Mouse (Mus musculus) cerebellum, adult 2 months (tissue): ENCODE data around the gene Ispd.

Experiments used
- CTCF ChIP-seq: fragments of 200-500 bp; IDR thresholded peaks from 2 replicates; pipeline ENCODE4 v1.5.1; 2011; ENCODE audit warnings: low read depth, mild to moderate bottlenecking, control low read depth, low read length, moderate library complexity, borderline replicate concordance; ENCODE audit not compliant: insufficient read depth
- POLR2A ChIP-seq: fragments of 200-500 bp; IDR thresholded peaks from 2 replicates; pipeline ENCODE4 v1.6.1; 2011; ENCODE audit warnings: low read length, control low read depth, borderline replicate concordance; ENCODE audit not compliant: insufficient read depth

DNA sequence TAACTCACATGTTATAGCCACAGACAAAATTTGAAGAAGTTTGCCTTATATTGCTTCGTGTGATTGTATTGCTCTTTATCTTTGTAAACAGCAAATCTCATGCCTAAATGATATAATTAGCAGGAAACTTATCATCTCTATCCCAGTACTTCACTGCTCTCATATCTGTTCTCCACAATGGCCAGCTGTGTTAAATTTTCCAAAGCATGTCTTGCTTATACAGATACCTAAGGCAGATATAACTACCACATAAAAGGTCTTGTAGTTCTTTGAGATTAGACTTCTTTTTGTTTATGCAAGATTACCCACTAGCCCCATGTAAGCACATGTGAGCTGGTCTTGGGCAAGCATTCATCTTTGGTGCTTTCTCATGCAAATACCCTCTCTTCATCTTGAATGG is 327.6 kb downstream of the Ispd start:
- no peak for TF ChIP-seq CTCF
- TF ChIP-seq POLR2A: no peak
